Mouse (Mus musculus): Measurements from ENCODE around the gene Gp1ba.

The Gp1ba gene

GRCm38 (mm10) chr11:70619101-70619500 lies 19.8 kb upstream of the Gp1ba start, which contains the start of gene Chrne:
TSS of gene Chrne (minus strand) at chr11:70619216.
- ChIA-PET CTCF (no interaction called here), POLR2A (interaction anchor here in 1 of 4 experiments (1.0 kb wide), 1 partner anchor 41 kb away, joined by 3 read pairs; no protein-coding TSS in a partner anchor)

- ChIA-PET CTCF (interaction anchor here in 3 of 4 experiments (0.6 to 3.3 kb wide), 38 partner anchors 7 to 308 kb away, joined by 3 to 19 read pairs (median 4); partner anchors contain the start of genes Gltpd2 (in 2 of the 3), Gp1ba (in 2 of the 3), 4930544D05Rik (in 1 of the 3) and Alox12e (in 1 of the 3)), POLR2A (interaction anchor here in 3 of 4 experiments (0.6 to 2.4 kb wide), 20 partner anchors 12 to 212 kb away, joined by 3 to 10 read pairs (median 4); partner anchors contain the start of genes Gltpd2 (in 2 of the 3), Rnf167 (in 2 of the 3), Slc25a11 (in 2 of the 3) and Arrb2 (in 1 of the 3))
Observed at GRCm38 (mm10) chr11:70621972-70622814, 16.7 kb upstream of the Gp1ba start.

GRCm38 (mm10) chr11:70623053-70623742 lies 15.7 kb upstream of the Gp1ba start:
- CTCF ChIA-PET, result interaction anchor here (0.6 to 3.3 kb wide), 39 partner anchors 8 to 309 kb away, joined by 3 to 19 read pairs (median 4); partner anchors contain the start of genes Gltpd2 (in 2 of the 4), 4930544D05Rik (in 1 of the 4), Alox12e (in 1 of the 4) and Arrb2 (in 1 of the 4)
- POLR2A ChIA-PET, result interaction anchor here in 3 of 4 experiments (0.6 to 2.4 kb wide), 27 partner anchors 8 to 231 kb away, joined by 3 to 10 read pairs (median 4); partner anchors contain the start of genes Gltpd2 (in 2 of the 3), Psmb6 (in 2 of the 3), Rnf167 (in 2 of the 3) and Slc25a11 (in 2 of the 3)

GRCm38 (mm10) chr11:70625473-70625872 lies 13.4 kb upstream of the Gp1ba start:
- ChIA-PET POLR2A (interaction anchor here in 3 of 4 experiments (0.6 to 2.1 kb wide), 12 partner anchors 8 to 215 kb away, joined by 3 to 6 read pairs (median 3); partner anchors contain the start of genes 4930544D05Rik (in 1 of the 3), Gp1ba (in 1 of the 3), Pfn1 (in 1 of the 3) and Rnf167 (in 1 of the 3)), CTCF (interaction anchor here (0.5 to 1.6 kb wide), 11 partner anchors 10 to 205 kb away, joined by 3 to 9 read pairs (median 3); partner anchors contain the start of genes 4930544D05Rik (in 3 of the 4) and Arrb2 (in 1 of the 4))

- ChIA-PET CTCF (interaction anchor here in 3 of 4 experiments (0.6 to 1.5 kb wide), 7 partner anchors 12 to 311 kb away, joined by 3 to 12 read pairs (median 3); partner anchors contain the start of genes 4930544D05Rik (in 1 of the 3), Gltpd2 (in 1 of the 3), Rnf167 (in 1 of the 3) and Slc25a11 (in 1 of the 3)), POLR2A (interaction anchor here in 3 of 4 experiments (0.6 to 2.1 kb wide), 10 partner anchors 15 to 216 kb away, joined by 3 to 5 read pairs (median 3); partner anchors contain the start of genes Rnf167 (in 2 of the 3), Slc25a11 (in 2 of the 3) and Arrb2 (in 1 of the 3))
Observed at GRCm38 (mm10) chr11:70626877-70627276, 12.0 kb upstream of the Gp1ba start.

- ChIA-PET CTCF (interaction anchor here (0.6 to 2.8 kb wide), 12 partner anchors 13 to 538 kb away, joined by 3 to 24 read pairs (median 5); partner anchors contain the start of genes 4930544D05Rik (in 1 of the 4), Arrb2 (in 1 of the 4), Psmb6 (in 1 of the 4) and Rnf167 (in 1 of the 4)), POLR2A (interaction anchor here in 3 of 4 experiments (0.7 to 1.5 kb wide), 6 partner anchors 11 to 106 kb away, joined by 3 to 5 read pairs (median 3); partner anchors contain the start of genes Psmb6 (in 2 of the 3), Rnf167 (in 1 of the 3), Slc25a11 (in 1 of the 3) and Spag7 (in 1 of the 3))
Observed at GRCm38 (mm10) chr11:70628431-70628830, 10.5 kb upstream of the Gp1ba start.

GRCm38 (mm10) chr11:70629557-70629956 lies 9.4 kb upstream of the Gp1ba start:
- CTCF ChIA-PET, result interaction anchor here (0.5 to 2.8 kb wide), 35 partner anchors 8 to 708 kb away, joined by 3 to 24 read pairs (median 4); partner anchors contain the start of genes 4930544D05Rik (in 2 of the 4), Gp1ba (in 2 of the 4), Alox12e (in 1 of the 4) and Arrb2 (in 1 of the 4)
- POLR2A ChIA-PET, result interaction anchor here in 3 of 4 experiments (1.0 to 1.8 kb wide), 10 partner anchors 9 to 180 kb away, joined by 3 to 8 read pairs (median 4); partner anchors contain the start of genes Rnf167 (in 3 of the 3), Slc25a11 (in 3 of the 3), 4930544D05Rik (in 2 of the 3) and Gp1ba (in 2 of the 3)

- POLR2A ChIA-PET, result interaction anchor here in 3 of 4 experiments (1.0 to 1.8 kb wide), 9 partner anchors 9 to 179 kb away, joined by 3 to 8 read pairs (median 4); partner anchors contain the start of genes Rnf167 (in 3 of the 3), Slc25a11 (in 3 of the 3), 4930544D05Rik (in 2 of the 3) and Gp1ba (in 2 of the 3)
- CTCF ChIA-PET, result interaction anchor here (0.6 to 2.8 kb wide), 25 partner anchors 9 to 510 kb away, joined by 3 to 24 read pairs (median 4); partner anchors contain the start of genes 4930544D05Rik (in 2 of the 4), Gp1ba (in 2 of the 4), Alox12e (in 1 of the 4) and Arrb2 (in 1 of the 4)
Observed at GRCm38 (mm10) chr11:70630129-70630528, 8.8 kb upstream of the Gp1ba start.

GRCm38 (mm10) chr11:70635601-70636000 lies 3.3 kb upstream of the Gp1ba start:
- POLR2A ChIA-PET, result interaction anchor here in 3 of 4 experiments (0.6 to 2.3 kb wide), 5 partner anchors 11 to 1561 kb away, joined by 3 to 22 read pairs (median 3); partner anchors contain the start of genes Rnf167 (in 1 of the 3) and Slc25a11 (in 1 of the 3)

GRCm38 (mm10) chr11:70637764-70638163 lies 1.2 kb upstream of the Gp1ba start:
- ChIA-PET CTCF (interaction anchor here in 2 of 4 experiments (0.8 to 1.1 kb wide), 3 partner anchors 8 to 15 kb away, joined by 3 to 5 read pairs (median 3); no protein-coding TSS in a partner anchor), POLR2A (interaction anchor here (0.8 to 2.4 kb wide), 13 partner anchors 8 to 205 kb away, joined by 3 to 18 read pairs (median 7); partner anchors contain the start of genes Rnf167 (in 4 of the 4), Slc25a11 (in 4 of the 4), Inca1 (in 2 of the 4) and Kif1c (in 2 of the 4))

More at GRCm38 (mm10) chr11:70635601-70636000, 3.3 kb upstream of the Gp1ba start:
- CTCF ChIA-PET, result interaction anchor here in 1 of 4 experiments (1.1 kb wide), 1 partner anchor 143 kb away, joined by 3 read pairs; no protein-coding TSS in a partner anchor

GRCm38 (mm10) chr11:70638293-70638692 lies 629 bp upstream of the Gp1ba start:
- ChIA-PET CTCF (interaction anchor here in 3 of 4 experiments (0.8 to 1.6 kb wide), 5 partner anchors 8 to 16 kb away, joined by 3 to 5 read pairs (median 3); no protein-coding TSS in a partner anchor), POLR2A (interaction anchor here (0.6 to 2.4 kb wide), 16 partner anchors 8 to 206 kb away, joined by 3 to 18 read pairs (median 4); partner anchors contain the start of genes Rnf167 (in 4 of the 4), Slc25a11 (in 4 of the 4), Spag7 (in 2 of the 4) and 4930544D05Rik (in 1 of the 4))

- ChIA-PET CTCF (interaction anchor here in 2 of 4 experiments (0.7 to 1.9 kb wide), 5 partner anchors 10 to 116 kb away, joined by 3 to 8 read pairs (median 4); no protein-coding TSS in a partner anchor), POLR2A (interaction anchor here (0.8 to 2.4 kb wide), 10 partner anchors 9 to 86 kb away, joined by 3 to 10 read pairs (median 4); partner anchors contain the start of gene Spag7 (in 1 of the 4))
Observed at GRCm38 (mm10) chr11:70639976-70640375, 1.1 kb downstream of the Gp1ba start.

GRCm38 (mm10) chr11:70641241-70641640 lies 2.3 kb downstream of the Gp1ba start:
- ChIA-PET POLR2A (interaction anchor here in 3 of 4 experiments (0.6 to 23.0 kb wide), 6 partner anchors 15 to 1671 kb away, joined by 3 to 710 read pairs (median 4); partner anchors contain the start of genes Spag7 (in 2 of the 3), Eno3 (in 1 of the 3) and Pfn1 (in 1 of the 3)), CTCF (interaction anchor here in 1 of 4 experiments (1.0 kb wide), 1 partner anchor 18 kb away, joined by 3 read pairs; no protein-coding TSS in a partner anchor)

- POLR2A ChIA-PET, result interaction anchor here in 3 of 4 experiments (0.8 to 23.0 kb wide), 4 partner anchors 9 to 26 kb away, joined by 3 to 710 read pairs (median 10); partner anchors contain the start of genes Spag7 (in 2 of the 3), Eno3 (in 1 of the 3) and Pfn1 (in 1 of the 3)
- CTCF ChIA-PET, result no interaction called here
Observed at GRCm38 (mm10) chr11:70643051-70643450, 4.1 kb downstream of the Gp1ba start.

GRCm38 (mm10) chr11:70644564-70645103 lies 5.7 kb downstream of the Gp1ba start:
- CTCF ChIA-PET, result no interaction called here
- POLR2A ChIA-PET, result interaction anchor here in 3 of 4 experiments (0.6 to 23.0 kb wide), 14 partner anchors 9 to 345 kb away, joined by 3 to 737 read pairs (median 4); partner anchors contain the start of genes Spag7 (in 2 of the 3), 4930544D05Rik (in 1 of the 3), Eno3 (in 1 of the 3) and Inca1 (in 1 of the 3)

Measured in embryonic stem cell, embryonic (primary cell).